Mouse (Mus musculus) cerebellum, postnatal 14 days (tissue): Measurements from ENCODE around the gene Dlx2.

Experiments
- DNase-seq, 2 experiments: peaks; one replicate each; pipeline ENCODE4 v3.0.0; 2021; ENCODE audit warnings: mixed read lengths in 2 of 2

Gene Dlx2

DNA sequence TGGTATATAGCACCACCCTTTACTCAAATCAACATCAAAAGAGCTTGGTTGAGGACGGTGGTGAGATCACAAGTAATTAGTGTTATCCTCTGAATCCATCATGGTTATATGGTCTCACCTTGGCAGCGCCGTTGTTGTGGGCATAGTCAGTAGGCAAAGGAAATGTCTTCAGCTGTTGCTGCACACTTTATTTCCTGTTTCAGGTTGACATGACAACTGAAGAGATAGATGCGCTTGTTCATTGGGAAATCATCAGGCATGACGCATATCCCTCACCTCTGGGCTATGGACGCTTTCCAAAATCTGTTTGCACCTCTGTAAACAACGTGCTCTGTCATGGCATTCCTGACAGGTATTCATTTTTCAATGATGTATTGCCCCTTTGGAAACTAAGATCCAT is 35.3 kb downstream of the Dlx2 start:
- no peak for DNase-seq

DNA sequence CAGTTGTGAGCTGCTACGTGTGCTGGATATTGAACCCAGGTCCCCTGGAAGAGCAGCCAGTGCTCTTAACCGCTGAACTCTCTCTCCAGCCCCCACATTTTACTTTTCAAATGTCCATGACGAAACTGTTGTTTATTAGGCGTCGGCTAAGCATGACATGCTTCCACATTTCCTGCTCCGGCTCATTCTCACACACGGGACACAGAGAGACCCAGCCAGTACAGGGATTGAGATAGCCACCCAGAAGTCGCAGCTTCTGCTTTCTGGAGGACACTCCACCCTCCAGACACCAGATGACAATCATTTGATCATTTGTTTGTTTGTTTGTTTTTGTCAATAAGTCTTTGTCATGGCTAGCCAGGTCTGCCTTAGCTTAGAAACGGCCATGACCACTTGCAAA is 41.7 kb downstream of the Dlx2 start:
- DNase-seq = no peak

DNA sequence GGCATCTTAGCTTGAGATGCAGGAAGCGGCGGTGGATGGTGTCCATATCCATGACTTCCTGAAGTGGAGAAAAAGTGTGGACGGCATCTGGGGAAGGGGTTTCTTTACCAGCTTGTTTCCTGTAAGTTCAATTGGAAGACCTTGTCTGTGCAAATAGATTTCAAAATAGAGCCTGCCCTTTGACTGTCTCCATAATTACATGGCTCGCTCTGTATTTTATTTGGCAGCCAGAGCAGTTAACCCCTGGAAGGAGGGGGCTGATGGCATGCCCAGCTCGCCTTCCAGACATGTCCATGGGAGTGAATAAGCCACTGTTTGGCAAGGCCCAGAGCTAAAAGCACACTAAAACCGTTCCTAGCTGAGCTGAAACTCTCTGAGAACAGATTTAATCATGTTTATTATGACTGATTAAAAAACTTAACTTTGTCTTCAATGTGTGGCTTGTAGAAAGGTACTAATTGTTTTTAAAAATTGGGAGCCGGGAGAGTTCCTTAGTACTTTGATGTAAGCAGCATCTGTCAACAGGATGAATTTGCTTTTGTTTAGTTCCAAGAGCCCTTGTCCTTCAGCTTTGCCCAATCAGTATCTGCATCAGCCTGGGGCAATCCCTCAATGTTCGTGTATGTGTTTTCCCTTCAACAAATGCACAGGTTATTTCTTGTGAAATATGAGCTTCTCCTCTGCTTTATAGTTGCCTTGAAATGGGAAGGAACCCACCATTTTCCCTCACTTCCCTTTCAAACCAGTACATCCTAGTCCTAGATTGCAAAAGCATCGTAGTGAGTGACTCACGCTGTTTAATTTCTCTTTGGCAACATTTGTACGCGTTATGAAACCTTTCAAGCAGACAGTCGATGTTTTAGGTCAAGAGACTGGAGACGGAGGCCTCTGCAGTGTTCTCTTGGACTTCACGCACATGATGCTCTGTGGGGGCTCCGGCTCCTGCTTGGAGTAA is 47.0 kb downstream of the Dlx2 start:
- peak in 1 of 2 experiments; percentile 5 for DNase-seq

DNA sequence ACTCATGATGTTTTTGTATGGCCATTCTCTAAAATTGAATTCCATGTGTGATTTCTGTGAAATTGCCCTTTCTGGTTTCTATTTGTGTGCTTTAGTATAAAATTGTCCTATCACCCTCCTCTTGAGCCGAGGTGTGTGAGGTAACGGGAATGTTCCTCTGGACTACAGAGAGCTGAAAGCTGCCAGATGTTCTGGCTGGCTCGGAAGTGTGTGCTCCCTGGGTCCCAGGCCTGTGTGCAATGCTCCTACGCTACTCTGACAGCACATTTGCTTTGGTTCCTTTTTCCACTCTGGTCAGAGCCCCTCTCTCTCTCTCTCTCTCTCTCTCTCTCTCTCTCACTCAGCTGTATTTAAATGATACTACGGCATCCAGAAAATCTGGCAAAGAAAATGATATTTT is 49.4 kb downstream of the Dlx2 start:
- no peak for DNase-seq

DNA sequence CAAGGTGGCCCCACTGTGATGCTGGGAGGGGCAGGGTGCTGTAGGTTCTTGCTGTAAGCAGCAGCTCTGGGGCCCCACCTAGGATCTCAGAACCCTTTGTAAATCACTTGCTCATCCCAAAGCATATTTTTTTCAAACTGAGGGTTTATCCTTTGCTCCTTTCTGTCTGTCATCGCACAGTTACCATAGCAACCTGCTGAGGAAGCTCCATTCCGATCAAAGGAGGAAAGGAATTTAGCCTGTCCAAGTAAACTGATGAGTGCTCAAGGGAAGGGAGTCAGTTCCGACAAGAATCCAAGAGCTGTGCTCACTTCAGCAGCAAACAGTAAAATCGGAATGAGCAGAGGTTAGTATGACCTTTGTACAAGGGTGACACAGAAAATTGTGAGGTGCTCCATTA is 51.6 kb downstream of the Dlx2 start:
- DNase-seq = no peak

DNA sequence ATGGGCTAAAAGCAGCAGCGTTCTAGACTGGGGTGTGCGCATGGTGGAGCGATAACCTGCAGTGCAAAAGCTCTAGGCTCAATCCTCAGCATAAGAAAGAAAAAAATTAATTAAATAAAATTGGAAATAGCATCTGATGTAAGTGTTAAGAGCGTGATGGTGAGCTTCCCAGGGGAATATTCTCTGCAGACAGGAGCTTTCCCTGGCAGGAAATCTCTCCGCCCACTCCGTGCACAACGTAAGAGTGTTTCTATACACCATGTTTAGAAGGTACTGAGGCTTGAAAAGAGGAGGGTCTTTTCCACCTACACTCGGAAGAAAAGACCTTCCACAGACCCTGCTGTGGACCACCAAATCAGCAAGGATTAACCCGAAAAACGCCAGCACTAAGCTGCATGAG is 52.1 kb downstream of the Dlx2 start:
- no peak for DNase-seq
